Mouse (Mus musculus) myocyte (in vitro differentiated cells): ENCODE measurements around the gene Ylpm1.

Experiments used
- CEBPB ChIP-seq: IDR thresholded peaks from 2 replicates; pipeline ENCODE4 v1.6.1; 2011; ENCODE audit warnings: mild to moderate bottlenecking, moderate library complexity; ENCODE audit not compliant: poor library complexity, insufficient read depth, severe bottlenecking
- E2F4 ChIP-seq: IDR thresholded peaks from one replicate; pipeline ENCODE4 v1.6.1; 2011; ENCODE audit warnings: mild to moderate bottlenecking, control low read depth, moderate library complexity; ENCODE audit not compliant: insufficient read depth
- POLR2A ChIP-seq: IDR thresholded peaks from one replicate; pipeline ENCODE4 v1.6.1; 2011; ENCODE audit warnings: low read depth, mild to moderate bottlenecking, control low read depth, moderate library complexity; ENCODE audit not compliant: insufficient read length
- REST ChIP-seq: IDR thresholded peaks from one replicate; pipeline ENCODE4 v1.6.1; 2011; ENCODE audit warnings: mild to moderate bottlenecking, control low read depth, moderate library complexity; ENCODE audit not compliant: insufficient read depth, insufficient read length
- SRF ChIP-seq: IDR thresholded peaks from one replicate; pipeline ENCODE4 v1.6.1; 2011; ENCODE audit warnings: low read depth; ENCODE audit not compliant: control insufficient read depth, insufficient read length
- USF1 ChIP-seq: IDR thresholded peaks from one replicate; pipeline ENCODE4 v1.6.1; 2011; ENCODE audit warnings: low read depth, mild to moderate bottlenecking, control low read depth, moderate library complexity

GRCm38 (mm10) chr12:85007021-85007420 is 10.9 kb downstream of the Ylpm1 start:
- TF ChIP-seq POLR2A: no peak
- no peak for TF ChIP-seq CEBPB
- no peak for TF ChIP-seq SRF
- no peak for TF ChIP-seq REST
- no peak for TF ChIP-seq E2F4
- TF ChIP-seq USF1: no peak
